Comparison of ENCODE assay signal across 9 mouse cellular contexts in the genomic region with DNA sequence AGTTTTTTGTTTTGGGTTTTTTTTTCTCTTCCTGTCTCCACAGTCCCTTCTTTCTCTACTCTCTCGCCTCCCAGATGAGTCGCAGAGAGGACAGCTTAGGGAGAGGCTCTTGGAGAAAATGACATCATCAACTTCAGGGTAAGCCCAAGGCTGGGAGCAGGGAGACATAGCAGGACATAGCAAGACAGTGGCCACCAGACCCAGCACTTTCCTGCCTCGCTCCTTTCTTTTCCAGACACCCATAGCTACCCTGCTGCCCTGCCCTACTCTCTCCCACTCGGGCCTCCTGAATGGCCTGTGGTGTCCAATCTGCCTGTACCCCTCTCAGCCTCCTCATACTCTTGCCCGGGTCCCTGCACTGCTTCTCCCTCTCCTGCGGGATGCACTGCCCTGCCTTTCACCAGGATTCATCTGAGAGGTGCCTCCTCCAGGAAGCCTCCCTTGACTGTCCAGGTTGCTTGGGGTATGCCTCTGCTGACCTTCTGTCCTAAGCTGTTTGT.
DNase-seq lines count a peak whose midpoint lies in the region; ATAC-seq and TF ChIP-seq lines count a peak whose summit lies in the region.
"Had no signal": no experiment of that assay in that cellular context is flagged by ENCODE, and none has a peak within 500 bp of the region (broad histone marks: within the 10 kb centered on the region; RNA-seq: fewer than 3 reads in every experiment).

No protein-coding gene starts in this region.

- H3K4me1 ChIP-seq in heart, embryonic 12.5 days (replicated peaks), result peaks cover 46% of the 10 kb centered on the region
- peaks cover 60% of the 10 kb centered on the region for H3K4me1 ChIP-seq in midbrain, embryonic 10.5 days
- H3K4me1 ChIP-seq in midbrain, embryonic 11.5 days (ENCODE audit: control insufficient read depth, insufficient read depth, low read length), result peaks cover 21% of the 10 kb centered on the region
- peaks cover 10% of the 10 kb centered on the region for H3K4me1 ChIP-seq in heart, embryonic 11.5 days (ENCODE audit: control insufficient read depth, insufficient read depth, low read length)

- no peak overlapping the region for H3K4me3 ChIP-seq in heart, embryonic 12.5 days
- H3K4me3 ChIP-seq in midbrain, embryonic 10.5 days, result no peak overlapping the region
- H3K4me3 ChIP-seq in midbrain, embryonic 11.5 days (ENCODE audit: low read depth, low read length), result no peak overlapping the region
- H3K4me3 ChIP-seq in heart, embryonic 11.5 days (ENCODE audit: low read depth, low read length), result no peak overlapping the region
- H3K4me3 ChIP-seq in myocyte, result no peak overlapping the region
- no peak overlapping the region for H3K4me3 ChIP-seq in layer of hippocampus, adult 2 months
- H3K4me3 ChIP-seq: embryonic facial prominence, embryonic 15.5 days had no signal

- 47% methylated on average over 6 of the region's 6 CpGs for WGBS in heart, embryonic 12.5 days
- 70% methylated on average over 6 of the region's 6 CpGs for WGBS in midbrain, embryonic 10.5 days
- 72% methylated on average over 6 of the region's 6 CpGs for WGBS in midbrain, embryonic 11.5 days
- 50% methylated on average over 6 of the region's 6 CpGs for WGBS in heart, embryonic 11.5 days (ENCODE audit: insufficient replicate concordance)

- no peak overlapping the region for H3K9ac ChIP-seq in heart, embryonic 12.5 days
- H3K9ac ChIP-seq in midbrain, embryonic 11.5 days (ENCODE audit: low read length), result no peak overlapping the region
- H3K9ac ChIP-seq in heart, embryonic 11.5 days (ENCODE audit: low read depth, low read length), result no peak overlapping the region
- H3K9ac ChIP-seq: embryonic facial prominence, embryonic 15.5 days had no signal

- H3ac ChIP-seq in myocyte (ENCODE audit: control insufficient read depth, insufficient read length), result no peak overlapping the region

- DNase-seq in heart, adult 9 months (ENCODE audit: low spot score in 2 of 2), result peak; percentile 19 to 25
- no peak for DNase-seq in midbrain, embryonic 10.5 days (ENCODE audit: low spot score)
- no peak for DNase-seq in midbrain, embryonic 11.5 days (ENCODE audit: low spot score, missing footprints)
- no peak for DNase-seq in layer of hippocampus, adult 2 months (ENCODE audit: low spot score in 2 of 2)
- no peak for DNase-seq in layer of hippocampus, postnatal 14 days (ENCODE audit: low spot score in 2 of 2)

- no peaks in the 10 kb centered on the region for H3K27me3 ChIP-seq in heart, embryonic 12.5 days (replicated peaks)
- H3K27me3 ChIP-seq in midbrain, embryonic 10.5 days (ENCODE audit: low read depth, poor library complexity, severe bottlenecking), result peaks cover 56% of the 10 kb centered on the region
- H3K27me3 ChIP-seq in midbrain, embryonic 11.5 days (ENCODE audit: control insufficient read depth, insufficient read depth, low read length), result peaks cover 2% of the 10 kb centered on the region; the same call in 1 of the 2 replicates
- no peaks in the 10 kb centered on the region for H3K27me3 ChIP-seq in heart, embryonic 11.5 days (ENCODE audit: control insufficient read depth, insufficient read depth, low read length)
- H3K27me3 ChIP-seq in myocyte (ENCODE audit: control insufficient read depth, insufficient read depth, insufficient read length), result no peaks in the 10 kb centered on the region
- H3K27me3 ChIP-seq: embryonic facial prominence, embryonic 15.5 days had no signal

- no peak overlapping the region for H3K27ac ChIP-seq in heart, embryonic 12.5 days (ENCODE audit: poor library complexity, severe bottlenecking)
- 0 out of 2 replicates have a peak overlapping the region, but pooled peaks have one; percentile 14 for H3K27ac ChIP-seq in midbrain, embryonic 10.5 days (replicated peaks)
- no peak overlapping the region for H3K27ac ChIP-seq in midbrain, embryonic 11.5 days (ENCODE audit: low read depth, low read length)
- H3K27ac ChIP-seq in heart, embryonic 11.5 days (ENCODE audit: low read depth, low read length), result 0 out of 2 replicates have a peak overlapping the region, but pooled peaks have one; percentile 22
- H3K27ac ChIP-seq in layer of hippocampus, adult 2 months, result no peak overlapping the region
- H3K27ac ChIP-seq: embryonic facial prominence, embryonic 15.5 days had no signal

- no peak for TF ChIP-seq CTCF in layer of hippocampus, adult 2 months (conservative IDR thresholded peaks at IDR 0.05)

- H3K4me2 ChIP-seq in heart, embryonic 12.5 days, result no peak overlapping the region
- no peak overlapping the region for H3K4me2 ChIP-seq in midbrain, embryonic 11.5 days
- no peak overlapping the region for H3K4me2 ChIP-seq in heart, embryonic 11.5 days
- peak overlapping the region; percentile 51 for H3K4me2 ChIP-seq in myocyte (ENCODE audit: low read depth)
- H3K4me2 ChIP-seq: embryonic facial prominence, embryonic 15.5 days had no signal

- no peak for TF ChIP-seq POLR2A in myocyte (IDR thresholded peaks at IDR 0.05; ENCODE audit: insufficient read length, low read depth)

- H3K36me3 ChIP-seq in heart, embryonic 12.5 days, result no peaks in the 10 kb centered on the region
- H3K36me3 ChIP-seq in midbrain, embryonic 10.5 days, result no peaks in the 10 kb centered on the region
- H3K36me3 ChIP-seq in midbrain, embryonic 11.5 days (ENCODE audit: control insufficient read depth, insufficient read depth, low read length), result no peaks in the 10 kb centered on the region
- no peaks in the 10 kb centered on the region for H3K36me3 ChIP-seq in heart, embryonic 11.5 days (ENCODE audit: control insufficient read depth, insufficient read depth, low read length)
- H3K36me3 ChIP-seq in myocyte (ENCODE audit: control insufficient read depth, insufficient read depth), result no peaks in the 10 kb centered on the region
- H3K36me3 ChIP-seq: embryonic facial prominence, embryonic 15.5 days had no signal

- ATAC-seq in heart, embryonic 12.5 days (ENCODE audit: insufficient number of reproducible peaks, low FRiP score), result no peak
- no peak for ATAC-seq in midbrain, embryonic 11.5 days (ENCODE audit: low FRiP score)
- no peak for ATAC-seq in heart, embryonic 11.5 days (replicated peaks; ENCODE audit: insufficient number of reproducible peaks, low FRiP score, low TSS enrichment)

- no peaks in the 10 kb centered on the region for H3K79me2 ChIP-seq in myocyte (ENCODE audit: control insufficient read depth, insufficient read depth)

- no peaks in the 10 kb centered on the region for H3K9me3 ChIP-seq in heart, embryonic 12.5 days (replicated peaks)
- H3K9me3 ChIP-seq in midbrain, embryonic 10.5 days (replicated peaks), result no peaks in the 10 kb centered on the region
- H3K9me3 ChIP-seq in midbrain, embryonic 11.5 days (ENCODE audit: control insufficient read depth, low read length), result no peaks in the 10 kb centered on the region
- no peaks in the 10 kb centered on the region for H3K9me3 ChIP-seq in heart, embryonic 11.5 days (replicated peaks; ENCODE audit: control insufficient read depth, low read length)
- H3K9me3 ChIP-seq: embryonic facial prominence, embryonic 15.5 days had no signal

TF ChIP-seq in myocyte, 11 proteins besides CTCF, POLR2A, EP300 and RAD21:
- TF ChIP-seq REST (IDR thresholded peaks at IDR 0.05; ENCODE audit: insufficient read depth, insufficient read length), result no peak
- no peak for TF ChIP-seq USF1 (IDR thresholded peaks at IDR 0.05; ENCODE audit: low read depth)

Comparison
In these comparisons a context has a peak if more than half of its experiments do, and no peak if none do; other contexts are left out.
1. H3K27ac ChIP-seq: peak in midbrain, embryonic 10.5 days (single experiment) and heart, embryonic 11.5 days (single experiment); none in heart, embryonic 12.5 days (single experiment), midbrain, embryonic 11.5 days (single experiment) and layer of hippocampus, adult 2 months (single experiment).
2. DNase-seq: peak in heart, adult 9 months (2 of 2); none in midbrain, embryonic 10.5 days (single experiment), midbrain, embryonic 11.5 days (single experiment), layer of hippocampus, adult 2 months (0 of 2) and layer of hippocampus, postnatal 14 days (0 of 2).